Mouse (Mus musculus): ENCODE measurements around the gene Nrxn3.

DNA sequence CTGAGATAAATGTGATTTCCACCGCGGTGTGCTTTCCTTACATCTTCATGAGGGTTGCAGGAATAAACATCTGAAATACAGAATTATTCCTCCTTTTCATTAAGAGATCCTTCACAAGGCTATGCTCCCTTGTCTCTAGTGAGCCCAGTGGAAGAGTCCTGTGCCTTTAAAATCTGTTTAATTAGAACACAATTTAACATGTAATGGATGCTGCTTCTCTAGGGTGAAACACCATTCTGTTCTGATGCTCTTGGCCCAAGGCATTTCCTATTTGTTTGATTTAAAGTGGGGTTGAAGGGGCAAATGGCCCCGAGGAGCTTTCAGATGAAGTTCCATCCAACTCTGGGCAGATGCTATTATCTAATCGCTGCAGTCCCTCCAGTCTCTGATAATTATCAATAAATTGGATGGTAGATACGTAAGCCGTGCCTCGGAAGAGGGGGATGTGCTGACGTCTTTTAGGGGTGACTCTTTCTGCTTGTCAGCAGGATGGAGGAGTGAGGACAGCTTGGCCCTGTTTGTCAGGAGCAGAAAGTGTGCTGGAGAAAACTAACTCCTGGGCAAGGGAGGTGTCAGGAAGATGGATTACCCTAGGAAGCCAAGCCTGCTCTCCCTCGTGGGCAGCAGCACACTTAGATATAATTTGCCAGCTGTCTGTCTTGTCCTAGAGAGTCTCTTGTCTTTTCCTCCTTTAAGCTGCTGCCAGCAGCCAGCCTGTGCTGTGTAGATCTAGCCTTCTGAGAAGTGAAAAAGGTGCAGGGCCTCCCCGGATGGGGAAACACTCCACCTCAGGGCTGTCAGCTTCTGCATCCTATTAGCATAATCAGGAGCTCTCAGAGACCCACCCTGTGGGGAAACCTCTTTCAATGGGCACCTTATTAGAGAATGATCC is 1041.8 kb downstream of the Nrxn3 start:
- TF ChIP-seq POLR2A (IDR thresholded peaks at IDR 0.05; ENCODE audit: low read depth, low read length), result no peak
- TF ChIP-seq CTCF (IDR thresholded peaks at IDR 0.05; ENCODE audit: borderline replicate concordance, insufficient read depth, low read length), result no peak
